Mouse (Mus musculus) spleen, postnatal 14 days (tissue): ENCODE measurements around the gene Sfswap.

Source experiments
- DNase-seq, 2 experiments: peaks; one replicate each; pipeline ENCODE4 v3.0.0; 2021 to 2022; ENCODE audit warnings: low spot score in 2 of 2

The Sfswap gene

DNA sequence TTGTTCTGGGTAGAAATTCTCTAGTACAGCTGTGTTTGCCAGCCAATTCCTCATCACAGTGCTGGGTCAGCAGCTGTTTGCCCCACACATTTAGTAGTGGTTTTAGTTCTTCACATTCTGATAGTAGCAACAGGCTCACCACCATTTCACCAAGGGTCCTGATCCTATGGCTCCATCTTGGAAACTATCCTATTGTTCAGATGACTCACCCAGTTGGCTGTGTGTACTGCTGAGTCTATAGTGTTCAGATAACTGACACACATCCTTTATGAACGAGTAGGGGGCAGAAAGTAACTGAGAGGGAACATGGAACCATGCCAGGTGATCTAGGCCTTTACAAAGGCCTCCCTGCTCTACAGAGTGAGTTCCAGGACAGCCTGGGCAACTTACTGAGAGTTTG lies 28.6 kb downstream of the Sfswap start:
- no peak for DNase-seq

DNA sequence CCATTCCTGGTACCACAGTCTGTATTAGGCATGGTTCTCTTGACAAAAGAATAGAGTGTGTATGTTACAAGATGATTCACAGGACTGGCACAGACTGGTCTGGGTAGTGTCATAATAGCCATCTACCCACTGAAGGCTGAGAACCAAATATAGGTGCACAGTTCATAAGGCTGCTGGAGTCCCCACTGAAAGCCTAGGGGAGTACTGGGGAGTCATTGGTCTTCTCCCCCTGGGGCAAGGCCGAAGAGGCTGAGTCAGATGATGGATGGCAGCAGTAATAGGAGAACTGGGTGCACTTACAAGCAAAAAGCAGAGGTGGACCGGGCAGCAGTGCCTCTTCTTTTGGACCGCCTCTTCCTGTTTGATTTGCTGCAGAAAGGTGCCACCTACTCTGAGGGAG lies 32.7 kb downstream of the Sfswap start:
- DNase-seq: no peak

DNA sequence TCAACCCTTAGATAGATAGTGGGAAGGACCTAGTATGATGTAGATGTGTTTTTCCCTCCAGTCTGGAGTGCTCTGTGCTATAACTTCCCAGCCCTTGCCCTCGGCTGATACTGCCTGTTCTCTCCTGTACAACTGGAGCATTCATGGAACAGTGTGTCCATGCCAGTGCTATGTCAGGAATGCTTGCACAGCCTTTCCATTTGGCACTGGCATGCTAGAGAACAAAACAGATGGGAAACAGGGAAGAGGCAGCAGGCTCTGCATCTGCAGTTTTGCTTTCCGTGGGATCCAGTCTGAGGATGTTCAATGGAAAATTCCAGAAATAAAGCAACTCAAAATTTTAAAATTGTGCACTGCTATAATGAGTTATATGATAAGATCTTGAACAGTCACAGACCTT lies 33.5 kb downstream of the Sfswap start:
- no peak for DNase-seq

DNA sequence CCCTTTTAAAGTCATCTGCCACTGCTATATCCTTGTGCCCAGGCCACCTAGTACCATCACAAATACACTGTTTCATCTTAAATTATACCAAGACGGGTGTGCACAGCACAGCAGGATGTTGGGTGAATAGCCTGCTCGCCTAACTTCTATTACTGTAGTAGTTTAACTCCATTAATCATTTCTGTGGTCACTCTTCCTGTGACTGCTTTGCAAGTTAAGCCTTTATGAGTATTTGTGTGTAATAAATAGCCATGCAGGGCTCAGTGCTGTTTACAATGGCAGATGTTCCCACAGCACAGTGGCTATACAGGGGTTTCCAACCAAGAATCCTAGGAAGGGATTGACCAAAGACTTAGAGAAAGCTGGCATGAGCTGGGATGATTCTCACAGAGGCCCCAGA lies 34.0 kb downstream of the Sfswap start:
- no peak for DNase-seq

DNA sequence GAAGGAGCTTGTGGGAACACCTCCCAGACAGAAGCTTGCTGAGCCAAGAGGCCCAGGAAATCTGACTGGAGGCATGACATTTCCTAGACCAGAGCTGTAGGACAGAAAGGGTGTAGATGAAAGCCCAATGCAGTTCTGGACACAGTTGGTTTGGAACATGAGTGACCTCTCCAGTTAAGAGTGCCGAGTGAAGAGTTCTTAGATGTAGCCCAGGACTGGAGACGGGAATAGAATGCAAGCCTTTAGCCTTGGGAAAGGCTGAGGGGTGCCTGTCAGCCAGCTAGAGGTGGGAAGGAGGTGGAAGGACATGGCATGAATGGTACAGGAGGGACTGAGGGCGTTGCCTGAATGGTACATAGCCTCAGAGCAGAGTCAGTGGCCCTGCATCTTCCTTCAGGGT lies 34.4 kb downstream of the Sfswap start:
- DNase-seq: no peak

GRCm38 (mm10) chr5:129538826-129539225 lies 37.8 kb downstream of the Sfswap start:
- no peak for DNase-seq

- DNase-seq: no peak
These were observed 41.2 kb downstream of the Sfswap start for GRCm38 (mm10) chr5:129542236-129542635.

DNA sequence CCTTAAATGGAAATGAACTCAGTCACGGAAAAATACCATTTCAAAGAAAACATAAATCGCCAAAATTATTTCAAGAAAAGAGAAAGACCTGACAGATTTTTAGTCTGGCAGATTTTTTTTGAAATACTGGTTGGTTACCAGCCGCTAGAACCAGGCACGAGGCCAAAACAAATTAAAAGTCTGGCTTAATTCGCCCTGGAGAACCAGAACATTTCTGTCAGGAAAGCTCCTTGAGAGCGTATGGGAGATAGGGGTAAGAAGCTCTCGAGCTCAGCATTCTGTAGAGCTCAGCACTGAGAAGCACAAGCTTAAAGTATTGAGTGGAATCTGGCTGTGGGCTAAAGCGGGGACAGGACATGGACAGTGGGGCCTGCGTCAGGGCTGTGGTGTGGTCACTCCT lies 44.8 kb downstream of the Sfswap start:
- no peak for DNase-seq

GRCm38 (mm10) chr5:129549716-129550115 lies 48.7 kb downstream of the Sfswap start:
- DNase-seq: no peak

- DNase-seq: no peak
These were observed 49.8 kb downstream of the Sfswap start for GRCm38 (mm10) chr5:129550790-129551189.

GRCm38 (mm10) chr5:129551991-129552390 lies 51.0 kb downstream of the Sfswap start:
- no peak for DNase-seq

DNA sequence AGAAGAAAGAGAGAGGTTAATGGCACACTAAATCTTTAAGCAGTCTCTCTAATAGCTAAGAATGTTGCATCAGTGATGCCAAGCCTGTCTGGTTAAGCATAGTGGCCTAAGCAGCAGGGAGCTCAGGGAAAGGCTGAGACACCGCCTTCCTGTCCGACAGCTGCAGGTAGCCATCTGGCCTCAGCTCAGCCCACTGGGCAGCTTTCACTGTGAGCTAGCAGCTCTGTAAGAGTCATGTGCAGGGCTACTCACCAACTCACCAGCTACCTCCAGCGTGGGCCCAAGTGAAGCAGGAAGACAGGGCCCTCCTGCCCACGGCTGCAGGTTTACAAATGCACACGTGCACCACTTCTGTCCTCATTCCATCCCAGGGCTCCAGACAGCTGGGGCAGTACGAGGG lies 52.6 kb downstream of the Sfswap start:
- no peak for DNase-seq

DNA sequence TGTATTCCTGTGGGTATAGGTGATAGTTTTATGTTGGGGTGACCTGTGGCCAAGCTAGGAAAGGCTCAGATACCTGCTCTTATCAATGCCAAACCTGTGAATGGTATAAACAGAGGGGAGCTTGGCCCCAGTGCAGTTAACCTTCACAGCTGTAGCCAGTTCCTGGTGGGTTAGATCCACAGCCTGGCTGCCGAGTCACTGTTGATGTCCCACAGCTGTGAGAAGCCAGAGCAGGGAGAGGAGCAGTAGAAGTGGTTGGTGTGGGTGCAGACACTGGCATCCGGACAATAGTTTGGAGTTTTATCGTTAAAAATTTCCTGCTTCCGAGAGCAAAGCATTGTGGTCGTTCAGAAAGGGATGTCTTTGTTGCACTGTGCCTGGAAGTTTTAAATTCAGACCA lies 57.6 kb downstream of the Sfswap start:
- DNase-seq: no peak

- no peak for DNase-seq
These were observed 58.3 kb downstream of the Sfswap start for GRCm38 (mm10) chr5:129559283-129559682.

DNA sequence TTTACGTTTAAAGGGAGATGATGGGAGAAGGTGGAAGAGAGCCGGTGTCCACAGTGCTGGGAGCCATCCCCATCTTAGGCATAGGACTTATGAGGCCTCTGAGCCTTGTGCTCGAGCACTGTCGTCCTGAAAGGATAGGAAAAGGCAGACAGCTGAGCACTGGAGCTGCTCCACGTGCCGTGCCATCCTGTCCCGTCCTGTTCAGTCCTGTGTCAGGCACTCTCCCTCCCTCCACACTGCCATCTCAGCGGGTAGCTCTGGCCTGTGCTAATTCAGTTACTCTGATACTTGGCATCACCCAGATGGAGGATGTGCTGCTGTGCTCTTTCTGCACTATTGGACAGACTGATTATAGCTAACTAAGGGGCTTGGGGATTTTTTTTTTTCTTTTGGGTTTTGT lies 61.3 kb downstream of the Sfswap start:
- no peak for DNase-seq

GRCm38 (mm10) chr5:129568596-129568995 lies 67.6 kb downstream of the Sfswap start:
- DNase-seq: no peak

DNA sequence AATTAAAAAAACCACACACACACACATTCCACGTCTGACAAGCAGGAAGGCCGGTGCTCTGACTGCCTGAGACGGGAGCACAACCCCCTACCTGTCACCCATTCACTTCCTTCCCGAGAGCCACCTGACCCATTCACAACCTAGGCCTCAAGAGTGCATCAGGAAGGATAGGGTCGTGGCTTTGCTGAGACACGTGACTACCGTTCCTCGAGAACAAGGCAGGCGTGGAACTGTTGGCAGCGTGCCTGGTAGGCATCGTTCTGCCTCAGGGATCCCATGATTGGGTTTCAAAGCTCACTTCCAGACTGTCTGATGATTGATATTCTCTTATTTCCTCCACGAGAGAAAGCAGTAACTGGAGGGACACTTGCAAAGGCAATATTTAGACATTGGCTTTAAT lies 77.2 kb downstream of the Sfswap start:
- DNase-seq: no peak

- no peak for DNase-seq
These were observed 79.0 kb downstream of the Sfswap start for GRCm38 (mm10) chr5:129580046-129580445.

DNA sequence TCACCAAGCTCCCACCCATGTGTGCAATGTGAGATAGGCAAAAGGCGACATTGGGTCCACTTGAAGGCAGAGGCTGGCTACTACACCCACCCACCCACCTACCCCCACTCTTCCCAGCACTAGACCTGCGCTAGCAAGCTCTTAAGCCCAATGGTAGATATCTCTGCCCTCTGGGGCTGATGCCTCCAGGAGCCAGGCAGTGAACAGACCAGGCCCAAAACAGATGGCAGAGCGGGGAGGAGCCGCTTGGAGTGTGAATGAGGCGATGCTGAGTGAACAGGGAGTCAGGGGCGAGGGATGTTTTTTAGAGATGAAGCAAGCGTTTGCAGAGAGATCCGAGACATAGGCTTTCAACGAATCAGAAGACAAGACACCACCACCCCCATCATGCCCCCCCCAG lies 79.6 kb downstream of the Sfswap start:
- no peak for DNase-seq

DNA sequence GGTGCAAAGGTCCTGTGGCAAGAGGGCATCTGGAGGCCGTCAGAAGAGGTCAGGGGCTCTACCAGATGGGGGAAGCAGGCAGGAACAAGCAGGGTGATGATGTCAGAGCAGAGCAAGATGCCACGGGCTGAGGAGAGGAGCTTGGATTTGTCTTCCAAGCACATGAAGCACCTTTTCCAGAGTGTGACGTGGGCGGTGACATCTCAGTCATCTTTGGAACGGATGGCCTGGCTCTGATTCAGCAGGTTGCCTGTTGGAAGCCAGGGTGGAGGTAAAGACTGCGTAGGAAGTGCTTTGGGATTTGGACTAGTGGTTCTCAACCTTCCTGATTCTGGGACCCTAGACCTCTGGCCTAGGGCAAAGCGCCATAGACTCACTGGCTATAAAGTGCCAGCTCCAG lies 80.0 kb downstream of the Sfswap start:
- DNase-seq: no peak

- DNase-seq: no peak
These were observed 82.3 kb downstream of the Sfswap start for GRCm38 (mm10) chr5:129583331-129583730.

- peak; percentile 61 to 70 for DNase-seq
These were observed 83.0 kb downstream of the Sfswap start, which contains the start of gene Mmp17 for GRCm38 (mm10) chr5:129583761-129584582. Gene Mmp17 (plus strand): TSS chr5:129584169.

- peak in 1 of 2 experiments; percentile 9 for DNase-seq
These were observed 83.8 kb downstream of the Sfswap start for GRCm38 (mm10) chr5:129584583-129585541.
